Mouse (Mus musculus) neural tube, embryonic 11.5 days (tissue): Measurements from ENCODE around the gene Frem1. TPM values are rescaled to one million over a fixed set of nuclear protein-coding genes. Genes with fewer than 3 reads are reported as not detected.

Experiments used
- ATAC-seq: fragments of 200-750 bp; cut with Nextera tagmentation; 2 replicates; pipeline ENCODE4 v1.8.0; 2017; ENCODE audit warnings: moderate number of reproducible peaks, mild to moderate bottlenecking, moderate TSS enrichment, moderate library complexity; ENCODE audit not compliant: insufficient read depth, low FRiP score, low TSS enrichment
- DNase-seq: peaks from one replicate; pipeline ENCODE4 v3.0.0-alpha.2; 2015; ENCODE audit warnings: low spot score
- H3K27ac ChIP-seq: fragments of 300-500 bp; sonication (generic); 2 replicates; pipeline ENCODE4 v1.5.1; 2014; ENCODE audit warnings: low read depth, mild to moderate bottlenecking, low read length
- H3K27me3 ChIP-seq: fragments of 300-500 bp; sonication (generic); 2 replicates; pipeline ENCODE4 v1.6.1; 2014; ENCODE audit warnings: mild to moderate bottlenecking, low read length, mixed read lengths; ENCODE audit not compliant: control insufficient read depth, insufficient read depth
- H3K36me3 ChIP-seq: fragments of 300-500 bp; sonication (generic); 2 replicates; pipeline ENCODE4 v1.6.1; 2014; ENCODE audit warnings: mild to moderate bottlenecking, low read length, moderate library complexity, mixed read lengths; ENCODE audit not compliant: control insufficient read depth, insufficient read depth
- H3K4me1 ChIP-seq: fragments of 300-500 bp; sonication (generic); 2 replicates; pipeline ENCODE4 v1.6.1; 2014; ENCODE audit warnings: low read length, mixed read lengths; ENCODE audit not compliant: control insufficient read depth, insufficient read depth
- H3K4me2 ChIP-seq: fragments of 300-500 bp; sonication (generic); 2 replicates; pipeline ENCODE4 v1.6.1; 2014; ENCODE audit warnings: low read depth, mild to moderate bottlenecking, moderate library complexity
- H3K4me3 ChIP-seq: fragments of 300-500 bp; sonication (generic); 2 replicates; pipeline ENCODE4 v1.5.1; 2014; ENCODE audit warnings: low read depth, low read length
- H3K9ac ChIP-seq: fragments of 300-500 bp; sonication (generic); 2 replicates; pipeline ENCODE4 v1.6.1; 2014; ENCODE audit warnings: mild to moderate bottlenecking, low read length
- H3K9me3 ChIP-seq: fragments of 300-500 bp; sonication (generic); 2 replicates; pipeline ENCODE4 v1.6.1; 2016; ENCODE audit warnings: low read length; ENCODE audit not compliant: control insufficient read depth
- WGBS: fragments of 180-500 bp; shearing (Covaris S2); extraction: QIAGEN DNeasy Blood & Tissue Kit; methylation state at CpG from one replicate; pipeline ENCODE4 v1.1.7; 2014; 5-methylcytosine and 5-hydroxymethylcytosine counted together
- polyA plus RNA-seq: library from polyadenylated mRNA; unstranded; fragments of >200 nt; fragmentation: Nextera tagmentation; extraction: Ambion mirVana; gene quantifications from 2 replicates; pipeline ENCODE4 v1.2.1, GENCODE M21; 2014

The Frem1 gene
- polyA plus RNA-seq, 1 experiment from 2014 or later = 4.1 TPM

DNA sequence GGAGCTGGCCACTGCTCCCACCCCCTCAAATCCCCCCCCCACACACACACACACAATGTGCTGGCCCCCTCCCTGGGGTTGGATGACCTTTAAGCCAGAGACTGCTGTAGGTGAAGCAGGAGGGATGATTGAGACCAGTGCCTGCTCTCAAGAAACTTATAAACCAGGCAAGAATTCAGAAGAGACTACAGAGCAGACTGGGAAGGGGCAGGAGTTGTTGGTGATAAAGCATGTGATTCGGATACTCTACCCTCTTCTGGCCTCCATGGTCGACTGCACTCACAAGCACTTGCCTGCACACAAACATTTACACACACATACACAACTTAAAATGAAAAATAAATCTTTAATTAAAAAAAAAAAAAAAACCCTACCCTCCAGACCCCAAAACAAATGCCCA lies 6.0 kb upstream of the Frem1 start:
- ATAC-seq (no peak), DNase-seq (no peak)
- no peaks in the 10 kb centered on the region for H3K9me3 ChIP-seq
- no peak overlapping the region for H3K27ac ChIP-seq
- no peaks in the 10 kb centered on the region for H3K27me3 ChIP-seq
- no peak overlapping the region for H3K4me2 ChIP-seq
- no peaks in the 10 kb centered on the region for H3K36me3 ChIP-seq
- 58% methylated on average over 2 of the region's 2 CpGs for WGBS
- no peak overlapping the region for H3K9ac ChIP-seq
- H3K4me1 ChIP-seq = no peaks in the 10 kb centered on the region
- no peak overlapping the region for H3K4me3 ChIP-seq

DNA sequence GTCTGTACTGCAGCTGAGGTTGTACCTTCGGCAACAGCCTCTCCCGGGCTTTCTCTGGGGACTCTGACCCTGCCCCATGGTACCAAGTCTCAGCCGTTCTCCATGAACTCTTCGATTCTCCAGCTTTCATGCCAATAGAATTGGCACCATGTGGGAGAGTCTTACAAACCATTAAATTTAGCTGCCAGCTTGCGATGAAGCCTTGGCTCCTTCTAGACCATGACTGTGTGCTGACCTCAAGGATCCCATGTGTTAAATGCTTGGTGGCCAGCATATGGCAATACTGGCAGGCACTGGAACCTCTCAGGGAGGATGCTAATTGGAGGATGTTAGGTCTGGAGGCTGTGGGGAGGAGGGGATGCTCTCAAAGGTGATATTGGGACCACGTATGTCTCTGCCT lies 4.4 kb upstream of the Frem1 start:
- WGBS = 89% methylated on average over 6 of the region's 6 CpGs
- DNase-seq (no peak), ATAC-seq (no peak)
- no peak overlapping the region for H3K9ac ChIP-seq
- no peak overlapping the region for H3K4me2 ChIP-seq
- no peak overlapping the region for H3K27ac ChIP-seq
- H3K9me3 ChIP-seq = no peaks in the 10 kb centered on the region
- no peaks in the 10 kb centered on the region for H3K36me3 ChIP-seq
- H3K4me1 ChIP-seq = 0 out of 2 replicates have a peak, but pooled peaks cover 5% of the 10 kb centered on the region
- no peak overlapping the region for H3K4me3 ChIP-seq
- no peaks in the 10 kb centered on the region for H3K27me3 ChIP-seq

DNA sequence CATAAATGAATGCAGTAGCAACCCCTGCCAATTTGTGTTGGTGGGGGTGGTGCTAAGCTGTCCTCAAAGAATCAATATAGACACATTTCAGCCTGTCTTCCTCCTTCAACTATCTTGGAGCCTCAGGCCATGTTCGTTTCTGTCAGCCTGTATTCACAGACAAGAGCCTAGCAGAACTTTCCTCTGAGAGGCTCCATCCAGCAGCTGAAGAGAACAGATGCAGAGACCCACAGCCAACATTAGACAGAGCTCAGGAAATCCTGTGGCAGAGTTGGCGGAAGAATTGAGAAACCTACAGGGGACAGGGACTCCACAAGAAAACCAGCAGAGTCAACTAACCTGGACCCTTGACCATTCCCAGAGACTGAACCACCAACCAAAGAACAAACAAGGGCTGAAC lies 3.3 kb upstream of the Frem1 start:
- no peak for DNase-seq
- H3K36me3 ChIP-seq = no peaks in the 10 kb centered on the region
- ATAC-seq = no peak
- H3K4me2 ChIP-seq = no peak overlapping the region
- no peak overlapping the region for H3K4me3 ChIP-seq
- H3K4me1 ChIP-seq = 0 out of 2 replicates have a peak, but pooled peaks cover 6% of the 10 kb centered on the region
- no peaks in the 10 kb centered on the region for H3K9me3 ChIP-seq
- no peaks in the 10 kb centered on the region for H3K27me3 ChIP-seq
- 82% methylated on average over 2 of the region's 2 CpGs for WGBS
- no peak overlapping the region for H3K9ac ChIP-seq
- H3K27ac ChIP-seq = no peak overlapping the region

- no peak overlapping the region for H3K4me3 ChIP-seq
- WGBS = 87% methylated on average over 8 of the region's 8 CpGs
- ATAC-seq (no peak), DNase-seq (no peak)
- H3K27ac ChIP-seq = no peak overlapping the region
- no peaks in the 10 kb centered on the region for H3K27me3 ChIP-seq
- H3K9me3 ChIP-seq = no peaks in the 10 kb centered on the region
- no peak overlapping the region for H3K9ac ChIP-seq
- peaks cover 9% of the 10 kb centered on the region; the same call in 1 of the 2 replicates for H3K4me1 ChIP-seq
- no peak overlapping the region for H3K4me2 ChIP-seq
- H3K36me3 ChIP-seq = no peaks in the 10 kb centered on the region
These were observed 1.1 kb upstream of the Frem1 start for GRCm38 (mm10) chr4:83053206-83053605.

- Histone ChIP-seq H3K4me1 (peaks cover 14% of the 10 kb centered on the region; the same call in 1 of the 2 replicates), H3K9me3 (no peaks in the 10 kb centered on the region), H3K36me3 (no peaks in the 10 kb centered on the region), H3K27ac (no peak overlapping the region), H3K9ac (0 out of 2 replicates have a peak overlapping the region, but pooled peaks have one; percentile 5), H3K4me2 (peak overlapping the region; percentile 52), H3K4me3 (peak overlapping the region; percentile 30), H3K27me3 (no peaks in the 10 kb centered on the region)
- DNase-seq (no peak), ATAC-seq (no peak)
- WGBS = 6% methylated on average over 8 of the region's 8 CpGs
These were observed 963 bp downstream of the Frem1 start for GRCm38 (mm10) chr4:83051176-83051575.

DNA sequence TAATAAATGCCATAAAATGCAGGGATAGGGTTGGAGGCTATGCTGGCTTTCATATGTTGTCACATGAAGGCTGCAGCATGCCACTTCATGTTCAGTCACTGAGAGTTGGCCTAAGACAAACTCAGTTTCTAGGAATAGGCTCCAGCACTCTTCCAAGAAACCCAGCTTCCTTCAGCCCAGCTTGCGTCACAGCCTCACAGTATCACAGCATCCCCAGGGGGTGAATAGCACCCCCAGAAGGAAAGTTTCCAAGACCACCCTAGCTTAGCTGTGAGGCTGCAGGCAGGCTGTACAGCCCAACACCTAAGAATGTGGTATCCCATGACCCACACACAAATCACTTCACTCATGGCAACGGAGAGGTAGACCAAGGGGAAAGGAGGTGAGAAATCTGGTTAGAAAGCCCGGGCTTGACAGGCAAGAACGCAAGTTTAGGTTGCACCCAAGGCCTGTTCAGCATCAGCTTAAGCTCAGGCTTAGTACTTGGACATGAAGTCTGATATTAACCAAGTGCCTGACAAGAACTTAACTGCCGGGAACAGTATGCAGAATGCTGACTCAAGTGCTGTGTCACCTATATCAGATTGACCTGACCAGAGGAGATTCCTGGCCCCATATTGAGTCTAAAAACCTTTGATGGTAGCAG lies 1.9 kb downstream of the Frem1 start:
- no peak overlapping the region for H3K9ac ChIP-seq
- no peaks in the 10 kb centered on the region for H3K27me3 ChIP-seq
- no peak overlapping the region for H3K27ac ChIP-seq
- WGBS = 57% methylated on average over 5 of the region's 5 CpGs
- H3K36me3 ChIP-seq = no peaks in the 10 kb centered on the region
- H3K9me3 ChIP-seq = no peaks in the 10 kb centered on the region
- ATAC-seq (no peak), DNase-seq (no peak)
- H3K4me2 ChIP-seq = peak overlapping the region; percentile 14
- H3K4me3 ChIP-seq = no peak overlapping the region
- peaks cover 22% of the 10 kb centered on the region; the same call in 1 of the 2 replicates for H3K4me1 ChIP-seq

- Histone ChIP-seq H3K27ac (no peak overlapping the region), H3K4me1 (peaks cover 22% of the 10 kb centered on the region; the same call in 1 of the 2 replicates), H3K9me3 (no peaks in the 10 kb centered on the region), H3K36me3 (no peaks in the 10 kb centered on the region), H3K4me2 (no peak overlapping the region), H3K27me3 (no peaks in the 10 kb centered on the region), H3K4me3 (no peak overlapping the region), H3K9ac (no peak overlapping the region)
- WGBS = 22% methylated on average over 3 of the region's 3 CpGs
- ATAC-seq (no peak), DNase-seq (no peak)
These were observed 2.9 kb downstream of the Frem1 start for GRCm38 (mm10) chr4:83049288-83049687.

DNA sequence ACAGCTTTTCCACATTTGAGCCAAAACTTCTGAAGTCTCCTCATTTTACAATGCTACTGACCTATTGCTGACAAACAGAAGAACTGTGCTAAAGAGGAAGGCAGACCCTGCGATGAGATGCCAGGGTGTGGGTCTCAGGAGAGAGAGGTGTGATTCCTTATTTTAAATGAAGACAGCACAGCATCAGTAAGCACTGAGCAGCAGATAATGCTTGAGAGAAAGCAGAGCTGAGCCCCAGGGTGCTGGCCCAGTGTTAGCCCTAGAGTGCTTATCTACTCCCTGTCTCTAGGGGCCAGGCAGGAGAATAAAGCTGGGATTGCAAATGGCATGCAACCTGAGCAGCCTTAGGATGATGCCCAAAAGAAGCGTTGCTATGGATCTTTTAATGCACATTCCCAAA lies 3.6 kb downstream of the Frem1 start:
- Histone ChIP-seq H3K4me2 (no peak overlapping the region), H3K4me3 (no peak overlapping the region), H3K4me1 (peaks cover 22% of the 10 kb centered on the region; the same call in 1 of the 2 replicates), H3K9me3 (no peaks in the 10 kb centered on the region), H3K27me3 (no peaks in the 10 kb centered on the region), H3K36me3 (no peaks in the 10 kb centered on the region), H3K9ac (no peak overlapping the region), H3K27ac (no peak overlapping the region)
- DNase-seq (no peak), ATAC-seq (no peak)
- whole genome bisulfite sequencing = 51% methylated on average over 2 of the region's 2 CpGs

- no peaks in the 10 kb centered on the region for H3K36me3 ChIP-seq
- ATAC-seq (no peak), DNase-seq (no peak)
- no peak overlapping the region for H3K4me2 ChIP-seq
- H3K9ac ChIP-seq = no peak overlapping the region
- H3K27me3 ChIP-seq = no peaks in the 10 kb centered on the region
- WGBS = 53% methylated on average over 2 of the region's 2 CpGs
- peaks cover 20% of the 10 kb centered on the region; the same call in 1 of the 2 replicates for H3K4me1 ChIP-seq
- H3K4me3 ChIP-seq = no peak overlapping the region
- no peak overlapping the region for H3K27ac ChIP-seq
- H3K9me3 ChIP-seq = no peaks in the 10 kb centered on the region
These were observed 5.3 kb downstream of the Frem1 start for GRCm38 (mm10) chr4:83046806-83047205.
